Mouse (Mus musculus) macrophage (primary cell): ENCODE results near the gene Sox14. TPM values are rescaled to one million over a fixed set of nuclear protein-coding genes. Genes with fewer than 3 reads are reported as not detected.

ENCODE experiments used
- H3K27ac ChIP-seq: fragments of 350-480 bp; formaldehyde crosslinking; 2 replicates; pipeline ENCODE4 v1.9.0; 2021
- H3K36me3 ChIP-seq: fragments of 350-480 bp; formaldehyde crosslinking; 2 replicates; pipeline ENCODE4 v1.9.0; 2021; ENCODE audit errors: inconsistent target
- H3K4me3 ChIP-seq: fragments of 350-480 bp; formaldehyde crosslinking; 2 replicates; pipeline ENCODE4 v1.9.0; 2021; ENCODE audit errors: inconsistent target
- H3K79me2 ChIP-seq: fragments of 350-480 bp; formaldehyde crosslinking; 2 replicates; pipeline ENCODE4 v1.9.0; 2021; ENCODE audit errors: inconsistent target
- WGBS: methylation state at CpG from one replicate; pipeline ENCODE4 v1.1.7; 2026; ENCODE audit warnings: inconsistent platforms; ENCODE audit not compliant: missing documents; 5-methylcytosine and 5-hydroxymethylcytosine counted together
- polyA plus RNA-seq: library from polyadenylated mRNA; stranded (reverse); fragments of 250-400 nt; gene quantifications from 3 replicates; pipeline ENCODE4 v1.2.4, GENCODE M21; 2018; ENCODE audit warnings: inconsistent platforms
- total RNA-seq, 78 experiments: library from RNA; depleted of rRNA; stranded (reverse); fragments of 250-400 nt; gene quantifications; 1 replicate in 9 of 78; 2 replicates in 24 of 78; 3 replicates in 43 of 78; 4 replicates in 2 of 78; pipeline ENCODE4 v1.2.4; 2018; ENCODE audit warnings: inconsistent platforms in 56 of 78

Gene Sox14
- total RNA-seq (2018; cell fraction: chromatin; rRNA removed) = not detected
- total RNA-seq (2018; cell fraction: cytosol; rRNA removed) = not detected
- not detected for total RNA-seq (2018; cell fraction: nucleus; rRNA removed)
- not detected in 3 replicates for polyA plus RNA-seq

- H3K36me3 ChIP-seq = no peaks in the 10 kb centered on the region
- H3K79me2 ChIP-seq = no peaks in the 10 kb centered on the region
- no peak within 1 kb of the TSS for H3K4me3 ChIP-seq
- 3% methylated on average over 45 of the region's 47 CpGs for WGBS
- H3K27ac ChIP-seq = no peak within 1 kb of the TSS
These were observed at the start of gene Sox14 for GRCm38 (mm10) chr9:99875618-99876372. Sox14 (minus strand) TSS chr9:99876170.

GRCm38 (mm10) chr9:99879311-99879710, 3.3 kb upstream of the Sox14 start:
- no peaks in the 10 kb centered on the region for H3K79me2 ChIP-seq
- H3K4me3 ChIP-seq = no peak overlapping the region
- WGBS = 3% methylated on average over 14 of the region's 14 CpGs
- no peak overlapping the region for H3K27ac ChIP-seq
- H3K36me3 ChIP-seq = no peaks in the 10 kb centered on the region

GRCm38 (mm10) chr9:99878588-99878987, 2.6 kb upstream of the Sox14 start:
- no peak overlapping the region for H3K4me3 ChIP-seq
- H3K27ac ChIP-seq = no peak overlapping the region
- H3K79me2 ChIP-seq = no peaks in the 10 kb centered on the region
- WGBS = 19% methylated on average over 5 of the region's 5 CpGs
- no peaks in the 10 kb centered on the region for H3K36me3 ChIP-seq

DNA sequence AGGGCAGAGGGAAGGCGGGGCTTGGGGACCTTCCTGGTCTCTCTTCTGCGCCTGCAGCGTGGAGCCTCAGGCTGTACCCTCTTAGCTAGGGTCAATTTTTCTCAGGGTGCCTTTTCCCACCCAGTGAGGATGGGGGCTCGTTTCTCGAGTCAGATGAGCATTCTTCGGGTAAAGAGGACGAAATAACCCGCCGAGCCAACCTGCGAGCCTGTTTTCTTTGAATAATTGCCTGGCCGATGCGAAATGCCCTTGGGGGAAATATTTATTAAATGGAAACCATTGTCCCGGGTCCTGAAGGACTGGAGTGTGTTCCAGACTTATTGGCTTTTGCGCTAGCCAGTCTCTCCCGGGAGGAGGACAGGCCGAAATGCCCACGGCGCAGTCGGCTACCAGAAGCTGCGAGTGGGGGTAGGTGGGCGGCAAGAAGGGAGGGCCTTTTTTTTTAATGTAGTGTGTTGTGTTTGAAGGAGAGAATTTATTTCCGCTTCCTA, 1.1 kb upstream of the Sox14 start:
- Histone ChIP-seq H3K79me2 (no peaks in the 10 kb centered on the region), H3K4me3 (no peak overlapping the region), H3K36me3 (no peaks in the 10 kb centered on the region), H3K27ac (no peak overlapping the region)
- 12% methylated on average over 21 of the region's 22 CpGs for WGBS

DNA sequence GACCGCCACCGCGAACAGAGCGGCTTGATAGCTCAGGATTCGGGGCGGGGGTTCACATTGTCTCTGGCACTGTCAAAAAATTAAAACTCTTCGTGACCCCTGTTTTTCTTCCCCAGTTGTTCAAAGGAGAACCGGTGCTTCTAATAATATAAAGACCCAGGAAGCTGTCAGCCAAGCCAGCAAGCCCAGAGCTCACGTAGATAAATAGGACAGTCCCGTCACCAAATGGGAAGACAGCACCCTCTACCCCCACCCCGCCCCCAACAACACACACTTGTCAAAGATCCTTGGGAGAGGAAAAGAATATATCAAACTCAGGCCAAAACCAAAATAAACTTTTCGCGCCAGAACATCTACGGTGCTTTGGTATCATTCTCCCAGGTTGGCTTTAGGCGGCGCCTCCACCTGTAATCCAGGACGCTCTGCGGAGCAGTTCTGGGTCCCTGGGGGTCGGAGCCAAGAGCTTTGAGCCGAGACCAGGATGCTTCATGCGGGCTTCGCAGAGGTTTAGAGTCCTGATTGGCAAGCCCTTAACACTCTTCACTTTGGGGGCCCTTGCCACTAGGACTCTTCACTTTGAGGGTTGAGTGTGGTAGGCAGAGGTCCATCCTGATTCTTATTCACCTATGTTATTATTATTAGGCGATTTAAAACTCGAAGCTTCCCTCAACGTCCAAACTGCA, 544 bp upstream of the Sox14 start:
- Histone ChIP-seq H3K27ac (no peak overlapping the region), H3K4me3 (no peak overlapping the region), H3K79me2 (no peaks in the 10 kb centered on the region), H3K36me3 (no peaks in the 10 kb centered on the region)
- 5% methylated on average over 25 of the region's 25 CpGs for WGBS

- Histone ChIP-seq H3K27ac (no peak overlapping the region), H3K4me3 (no peak overlapping the region), H3K36me3 (no peaks in the 10 kb centered on the region), H3K79me2 (no peaks in the 10 kb centered on the region)
- WGBS = 11% methylated on average over 51 of the region's 52 CpGs
These were observed 994 bp downstream of the Sox14 start for GRCm38 (mm10) chr9:99874735-99875617.

- Histone ChIP-seq H3K79me2 (no peaks in the 10 kb centered on the region), H3K4me3 (no peak overlapping the region), H3K36me3 (no peaks in the 10 kb centered on the region), H3K27ac (no peak overlapping the region)
- WGBS = 29% methylated on average over 2 of the region's 2 CpGs
These were observed 2.2 kb downstream of the Sox14 start for GRCm38 (mm10) chr9:99873721-99874120.

GRCm38 (mm10) chr9:99873116-99873620, 2.8 kb downstream of the Sox14 start:
- no peaks in the 10 kb centered on the region for H3K79me2 ChIP-seq
- no peak overlapping the region for H3K4me3 ChIP-seq
- no peaks in the 10 kb centered on the region for H3K36me3 ChIP-seq
- 5% methylated on average over 15 of the region's 15 CpGs for WGBS
- H3K27ac ChIP-seq = no peak overlapping the region

- Histone ChIP-seq H3K27ac (no peak overlapping the region), H3K4me3 (no peak overlapping the region), H3K36me3 (no peaks in the 10 kb centered on the region), H3K79me2 (no peaks in the 10 kb centered on the region)
- WGBS = 11% methylated on average over 31 of the region's 31 CpGs
These were observed 3.5 kb downstream of the Sox14 start for GRCm38 (mm10) chr9:99872204-99873115.

GRCm38 (mm10) chr9:99871556-99872203, 4.3 kb downstream of the Sox14 start:
- WGBS = 8% methylated on average over 31 of the region's 34 CpGs
- Histone ChIP-seq H3K4me3 (no peak overlapping the region), H3K79me2 (no peaks in the 10 kb centered on the region), H3K36me3 (no peaks in the 10 kb centered on the region), H3K27ac (no peak overlapping the region)

GRCm38 (mm10) chr9:99870780-99871555, 5.0 kb downstream of the Sox14 start:
- H3K79me2 ChIP-seq = no peaks in the 10 kb centered on the region
- H3K4me3 ChIP-seq = no peak overlapping the region
- no peak overlapping the region for H3K27ac ChIP-seq
- H3K36me3 ChIP-seq = no peaks in the 10 kb centered on the region
- whole genome bisulfite sequencing = 5% methylated on average over 31 of the region's 37 CpGs

DNA sequence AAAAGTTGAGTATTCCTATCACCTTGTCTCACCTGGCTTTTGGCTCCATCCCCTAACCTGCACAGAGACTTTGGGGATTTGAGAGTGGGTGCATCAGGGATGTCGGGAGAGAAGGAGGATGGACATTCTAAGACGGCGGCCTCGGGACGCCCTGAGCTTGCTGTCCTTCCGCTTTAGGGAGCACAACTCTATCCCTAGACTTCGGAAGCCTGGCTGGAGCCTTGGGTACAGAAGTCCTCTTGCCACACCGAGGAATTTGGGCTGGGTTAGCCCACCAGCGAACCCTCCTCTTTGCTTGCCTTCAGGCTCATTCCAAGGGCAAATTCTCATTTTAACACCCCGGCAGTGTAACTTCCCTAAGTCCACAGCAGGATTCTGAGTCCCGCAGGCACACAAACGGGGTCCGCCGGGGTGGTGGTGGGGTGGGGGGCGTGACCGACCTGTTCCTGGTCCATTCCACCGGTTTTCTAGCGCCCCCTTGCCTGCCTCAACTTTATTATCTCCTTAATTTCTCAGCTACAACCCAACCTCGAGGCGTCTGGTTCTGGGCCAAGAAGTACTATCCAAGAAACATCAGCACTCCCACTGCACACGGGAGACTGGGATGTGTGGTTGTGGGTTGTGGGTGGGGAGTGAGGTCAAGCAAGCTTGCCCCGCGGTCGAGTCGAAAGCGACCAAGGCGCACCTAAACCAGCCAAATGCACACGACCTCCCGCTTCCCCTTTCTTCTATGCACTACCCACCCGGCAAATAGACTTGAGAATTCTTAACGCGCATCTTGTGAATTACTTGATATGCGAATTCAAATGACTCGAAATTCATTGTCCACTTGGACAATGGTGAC, 5.8 kb downstream of the Sox14 start:
- Histone ChIP-seq H3K79me2 (no peaks in the 10 kb centered on the region), H3K36me3 (no peaks in the 10 kb centered on the region), H3K27ac (no peak overlapping the region), H3K4me3 (no peak overlapping the region)
- WGBS = 5% methylated on average over 33 of the region's 34 CpGs
